Comparison of ENCODE assay signal across 8 mouse cellular contexts in genomic region chr2:145785758-145786617, GRCm38 (mm10).
DNase-seq lines count a peak whose midpoint lies in the region; ATAC-seq and TF ChIP-seq lines count a peak whose summit lies in the region.

No protein-coding gene starts in this region.

- no peaks in the 10 kb centered on the region for H3K36me3 ChIP-seq in ES-Bruce4 (ENCODE audit: control insufficient read depth, insufficient read depth, low read length, poor library complexity, severe bottlenecking)
- H3K36me3 ChIP-seq in hindbrain, embryonic 11.5 days (ENCODE audit: control insufficient read depth, insufficient read depth, low read length), result no peaks in the 10 kb centered on the region

- no peak overlapping the region for H3K27ac ChIP-seq in ES-Bruce4 (ENCODE audit: insufficient read depth, low read length)
- peak overlapping the region; percentile 46 for H3K27ac ChIP-seq in brown adipose tissue, adult 24 weeks (replicated peaks; ENCODE audit: low read depth, low read length)
- peak overlapping the region; percentile 64 for H3K27ac ChIP-seq in hindbrain, embryonic 11.5 days (ENCODE audit: low read depth, low read length)

- no peak for TF ChIP-seq CTCF in ES-Bruce4 (IDR thresholded peaks at IDR 0.05; ENCODE audit: low read depth, low read length)

- under 1% methylated on average over 18 of the region's 18 CpGs for WGBS in hindbrain, embryonic 11.5 days

- H3K9me3 ChIP-seq in ES-Bruce4 (replicated peaks; ENCODE audit: control insufficient read depth, insufficient read depth, low read length, poor library complexity, severe bottlenecking), result peaks cover 7% of the 10 kb centered on the region
- no peaks in the 10 kb centered on the region for H3K9me3 ChIP-seq in hindbrain, embryonic 11.5 days (ENCODE audit: control insufficient read depth, low read length)

- ATAC-seq in hindbrain, embryonic 11.5 days (ENCODE audit: low FRiP score), result peak; percentile 79
- ATAC-seq in megakaryocyte, adult 5-6 weeks (ENCODE audit: poor library complexity, severe bottlenecking), result peak; percentile 36

- no peak for TF ChIP-seq POLR2A in ES-Bruce4 (IDR thresholded peaks at IDR 0.05; ENCODE audit: insufficient read depth, low read length)

- no peaks in the 10 kb centered on the region for H3K4me1 ChIP-seq in ES-Bruce4 (ENCODE audit: control insufficient read depth, insufficient read depth, low read length)
- peaks cover 8% of the 10 kb centered on the region for H3K4me1 ChIP-seq in brown adipose tissue, adult 24 weeks (ENCODE audit: control insufficient read depth, insufficient read depth, insufficient read length, low read length)
- peaks cover 5% of the 10 kb centered on the region for H3K4me1 ChIP-seq in hindbrain, embryonic 11.5 days (replicated peaks; ENCODE audit: control insufficient read depth, insufficient read depth, low read length)

- peak overlapping the region; percentile 18 for H3K4me3 ChIP-seq in ES-Bruce4 (ENCODE audit: low read depth, low read length)
- H3K4me3 ChIP-seq in brown adipose tissue, adult 24 weeks (ENCODE audit: insufficient read depth, low read depth, low read length), result peak overlapping the region; percentile 46
- peak overlapping the region; percentile 30 for H3K4me3 ChIP-seq in hindbrain, embryonic 11.5 days (ENCODE audit: low read depth, low read length)

- H3K27me3 ChIP-seq in ES-Bruce4 (ENCODE audit: control insufficient read depth, insufficient read depth, low read length, poor library complexity, severe bottlenecking), result no peaks in the 10 kb centered on the region
- no peaks in the 10 kb centered on the region for H3K27me3 ChIP-seq in hindbrain, embryonic 11.5 days (ENCODE audit: control insufficient read depth, insufficient read depth, low read length)

- peak overlapping the region; percentile 60 for H3K4me2 ChIP-seq in hindbrain, embryonic 11.5 days (replicated peaks; ENCODE audit: low read depth, low read length)

- no peak for TF ChIP-seq EP300 in ES-Bruce4 (IDR thresholded peaks at IDR 0.05; ENCODE audit: insufficient read depth, low read depth, low read length)

- peak overlapping the region; percentile 44; the same call in 1 of the 2 replicates for H3K9ac ChIP-seq in ES-Bruce4 (ENCODE audit: low read depth, poor library complexity, severe bottlenecking)
- H3K9ac ChIP-seq in hindbrain, embryonic 11.5 days (ENCODE audit: low read depth, low read length), result peak overlapping the region; percentile 48

- peak; percentile 64 for DNase-seq in forelimb bud, embryonic 11.5 days (ENCODE audit: low read depth, low spot score)
- DNase-seq in hindbrain, embryonic 11.5 days (ENCODE audit: low spot score), result peak; percentile 63
- DNase-seq in layer of hippocampus, postnatal 25 days (ENCODE audit: extremely low spot score in 1 of 2, low spot score in 1 of 2), result peak; percentile 13 to 22
- peak; percentile 20 for DNase-seq in right cerebral cortex, postnatal 25 days
- DNase-seq in B cell, adult 2 months, result no peak

Comparison
In these comparisons a context has a peak if more than half of its experiments do, and no peak if none do; other contexts are left out.
1. DNase-seq: peak in forelimb bud, embryonic 11.5 days (single experiment), hindbrain, embryonic 11.5 days (single experiment), layer of hippocampus, postnatal 25 days (2 of 2) and right cerebral cortex, postnatal 25 days (single experiment); none in B cell, adult 2 months (0 of 2).
2. Peak in every context shown above with its lines, with median percentiles within 50 percentile points of each other: H3K4me3 ChIP-seq.